13 mouse cellular contexts compared by ENCODE assay signal in genomic region chr6:148556484-148556871, GRCm38 (mm10).
A peak's percentile ranks its signal among the peaks of the same experiment; 100 is the strongest.
DNase-seq lines count a peak whose midpoint lies in the region; ATAC-seq and TF ChIP-seq lines count a peak whose summit lies in the region.
"Had no signal": no experiment of that assay in that cellular context is flagged by ENCODE, and none has a peak within 500 bp of the region (broad histone marks: within the 10 kb centered on the region; RNA-seq: fewer than 3 reads in every experiment).

No protein-coding gene starts in this region.

- no peak for DNase-seq in intestine, embryonic 14.5 days (ENCODE audit: low spot score)
- no peak for DNase-seq in midbrain, embryonic 14.5 days
- no peak for DNase-seq in midbrain, embryonic 11.5 days (ENCODE audit: low spot score, missing footprints)
- DNase-seq: adrenal gland, postnatal 25 days; embryo, embryonic 11 days; lung, postnatal 14 days; retina, postnatal 1 day; thymus, postnatal 4 days had no signal

- H3K4me1 ChIP-seq in intestine, embryonic 14.5 days (replicated peaks; ENCODE audit: control insufficient read depth, insufficient read depth, low read length), result peaks cover 9% of the 10 kb centered on the region
- no peaks in the 10 kb centered on the region for H3K4me1 ChIP-seq in intestine, postnatal 0 days (replicated peaks; ENCODE audit: control insufficient read depth, insufficient read depth, low read length)
- H3K4me1 ChIP-seq in midbrain, embryonic 14.5 days (ENCODE audit: control insufficient read depth, insufficient read depth, low read length), result no peaks in the 10 kb centered on the region
- no peaks in the 10 kb centered on the region for H3K4me1 ChIP-seq in midbrain, embryonic 11.5 days (ENCODE audit: control insufficient read depth, insufficient read depth, low read length)
- H3K4me1 ChIP-seq in heart, embryonic 14.5 days (ENCODE audit: control insufficient read depth in 2 of 2, insufficient read depth in 2 of 2, low read length in 2 of 2), result peaks cover 5 to 25% of the 10 kb centered on the region in 2 experiments
- peaks cover 18% of the 10 kb centered on the region for H3K4me1 ChIP-seq in stomach, embryonic 16.5 days (ENCODE audit: control insufficient read depth, insufficient read depth, low read length)

- H3K4me2 ChIP-seq in intestine, embryonic 14.5 days (ENCODE audit: low read length), result no peak overlapping the region
- H3K4me2 ChIP-seq in intestine, postnatal 0 days (replicated peaks; ENCODE audit: low read depth), result no peak overlapping the region
- H3K4me2 ChIP-seq in midbrain, embryonic 14.5 days (ENCODE audit: low read length), result no peak overlapping the region
- H3K4me2 ChIP-seq in midbrain, embryonic 11.5 days, result no peak overlapping the region
- H3K4me2 ChIP-seq in heart, embryonic 14.5 days (ENCODE audit: low read length), result peak overlapping the region; percentile 38
- no peak overlapping the region for H3K4me2 ChIP-seq in stomach, embryonic 16.5 days (ENCODE audit: low read depth, low read length)
- H3K4me2 ChIP-seq: limb, embryonic 12.5 days had no signal

- ATAC-seq in intestine, embryonic 14.5 days (replicated peaks; ENCODE audit: low FRiP score, low TSS enrichment, low read depth), result no peak
- ATAC-seq in intestine, postnatal 0 days, result no peak
- ATAC-seq in midbrain, embryonic 14.5 days (ENCODE audit: low FRiP score, low TSS enrichment), result no peak
- ATAC-seq in midbrain, embryonic 11.5 days (ENCODE audit: low FRiP score), result no peak
- ATAC-seq in heart, embryonic 14.5 days (ENCODE audit: insufficient number of reproducible peaks, insufficient read depth, low FRiP score, low read depth), result peak; percentile 47; the same call in 1 of the 2 replicates
- ATAC-seq in stomach, embryonic 16.5 days (ENCODE audit: insufficient read depth, low FRiP score), result 0 out of 2 replicates have a peak, but pooled peaks have one; percentile 27
- ATAC-seq in megakaryocyte progenitor cell, adult 5-6 weeks (replicated peaks; ENCODE audit: poor library complexity), result no peak

- 46% methylated on average over 2 of the region's 2 CpGs for WGBS in intestine, embryonic 14.5 days
- WGBS in intestine, postnatal 0 days, result 58% methylated on average over 2 of the region's 2 CpGs
- WGBS in midbrain, embryonic 14.5 days, result 90% methylated on average over 2 of the region's 2 CpGs
- WGBS in midbrain, embryonic 11.5 days, result 94% methylated on average over 2 of the region's 2 CpGs
- 32% methylated on average over 2 of the region's 2 CpGs for WGBS in heart, embryonic 14.5 days
- WGBS in stomach, embryonic 16.5 days, result 56% methylated on average over 2 of the region's 2 CpGs

- H3K27ac ChIP-seq in intestine, embryonic 14.5 days (ENCODE audit: low read depth), result peak overlapping the region; percentile 75
- no peak overlapping the region for H3K27ac ChIP-seq in intestine, postnatal 0 days (ENCODE audit: low read depth, low read length)
- peak overlapping the region; percentile 45; the same call in 1 of the 2 replicates for H3K27ac ChIP-seq in midbrain, embryonic 14.5 days (replicated peaks; ENCODE audit: low read depth, low read length)
- H3K27ac ChIP-seq in midbrain, embryonic 11.5 days (ENCODE audit: low read depth, low read length), result no peak overlapping the region
- H3K27ac ChIP-seq in heart, embryonic 14.5 days (replicated peaks in 1 of 2; ENCODE audit: control insufficient read depth in 1 of 2, insufficient read depth in 1 of 2, low read depth in 2 of 2, low read length in 2 of 2), result peak overlapping the region; percentile 86 to 88
- peak overlapping the region; percentile 74 for H3K27ac ChIP-seq in stomach, embryonic 16.5 days (ENCODE audit: low read length)
- H3K27ac ChIP-seq: limb, embryonic 12.5 days had no signal

- H3K36me3 ChIP-seq in intestine, embryonic 14.5 days (ENCODE audit: control insufficient read depth, insufficient read depth, low read length), result no peaks in the 10 kb centered on the region
- H3K36me3 ChIP-seq in intestine, postnatal 0 days (ENCODE audit: control insufficient read depth, insufficient read depth), result no peaks in the 10 kb centered on the region
- no peaks in the 10 kb centered on the region for H3K36me3 ChIP-seq in midbrain, embryonic 14.5 days (ENCODE audit: control insufficient read depth, insufficient read depth, low read length)
- H3K36me3 ChIP-seq in midbrain, embryonic 11.5 days (ENCODE audit: control insufficient read depth, insufficient read depth, low read length), result no peaks in the 10 kb centered on the region
- H3K36me3 ChIP-seq in heart, embryonic 14.5 days (ENCODE audit: control insufficient read depth, insufficient read depth, low read length), result no peaks in the 10 kb centered on the region
- H3K36me3 ChIP-seq in stomach, embryonic 16.5 days (ENCODE audit: control insufficient read depth, insufficient read depth, low read length), result no peaks in the 10 kb centered on the region
- H3K36me3 ChIP-seq: limb, embryonic 12.5 days had no signal

- H3K9ac ChIP-seq in intestine, embryonic 14.5 days (ENCODE audit: low read length), result no peak overlapping the region
- H3K9ac ChIP-seq in intestine, postnatal 0 days (ENCODE audit: low read depth, low read length), result no peak overlapping the region
- H3K9ac ChIP-seq in midbrain, embryonic 14.5 days (replicated peaks; ENCODE audit: low read length), result no peak overlapping the region
- H3K9ac ChIP-seq in midbrain, embryonic 11.5 days (ENCODE audit: low read length), result no peak overlapping the region
- peak overlapping the region; percentile 45; the same call in 1 of the 2 replicates for H3K9ac ChIP-seq in heart, embryonic 14.5 days (ENCODE audit: low read length)
- no peak overlapping the region for H3K9ac ChIP-seq in stomach, embryonic 16.5 days (ENCODE audit: low read length)
- H3K9ac ChIP-seq: limb, embryonic 12.5 days had no signal

- no peaks in the 10 kb centered on the region for H3K27me3 ChIP-seq in intestine, embryonic 14.5 days (replicated peaks; ENCODE audit: control insufficient read depth, insufficient read depth, low read length)
- H3K27me3 ChIP-seq in intestine, postnatal 0 days (replicated peaks; ENCODE audit: control insufficient read depth, insufficient read depth, low read length), result no peaks in the 10 kb centered on the region
- H3K27me3 ChIP-seq in midbrain, embryonic 14.5 days (ENCODE audit: control insufficient read depth, insufficient read depth, low read length), result no peaks in the 10 kb centered on the region
- H3K27me3 ChIP-seq in midbrain, embryonic 11.5 days (ENCODE audit: control insufficient read depth, insufficient read depth, low read length), result no peaks in the 10 kb centered on the region
- H3K27me3 ChIP-seq in heart, embryonic 14.5 days (ENCODE audit: control insufficient read depth, insufficient read depth, low read length), result no peaks in the 10 kb centered on the region
- H3K27me3 ChIP-seq in stomach, embryonic 16.5 days (ENCODE audit: control insufficient read depth, insufficient read depth, low read length), result no peaks in the 10 kb centered on the region
- H3K27me3 ChIP-seq: limb, embryonic 12.5 days had no signal

- TF ChIP-seq CTCF in intestine, postnatal 0 days (IDR thresholded peaks at IDR 0.05; ENCODE audit: low read depth), result no peak

- H3K9me3 ChIP-seq in intestine, embryonic 14.5 days (ENCODE audit: control insufficient read depth, low read length), result no peaks in the 10 kb centered on the region
- H3K9me3 ChIP-seq in intestine, postnatal 0 days (ENCODE audit: control insufficient read depth), result no peaks in the 10 kb centered on the region
- H3K9me3 ChIP-seq in midbrain, embryonic 14.5 days (ENCODE audit: control insufficient read depth, low read length), result no peaks in the 10 kb centered on the region
- H3K9me3 ChIP-seq in midbrain, embryonic 11.5 days (ENCODE audit: control insufficient read depth, low read length), result no peaks in the 10 kb centered on the region
- H3K9me3 ChIP-seq in heart, embryonic 14.5 days (ENCODE audit: control insufficient read depth, low read length), result no peaks in the 10 kb centered on the region
- H3K9me3 ChIP-seq in stomach, embryonic 16.5 days (replicated peaks; ENCODE audit: control insufficient read depth, low read length), result no peaks in the 10 kb centered on the region
- H3K9me3 ChIP-seq: limb, embryonic 12.5 days had no signal

- no peak overlapping the region for H3K4me3 ChIP-seq in intestine, embryonic 14.5 days (ENCODE audit: low read depth, low read length)
- H3K4me3 ChIP-seq in intestine, postnatal 0 days (ENCODE audit: low read depth, low read length), result no peak overlapping the region
- no peak overlapping the region for H3K4me3 ChIP-seq in midbrain, embryonic 14.5 days (replicated peaks; ENCODE audit: low read depth, low read length)
- no peak overlapping the region for H3K4me3 ChIP-seq in midbrain, embryonic 11.5 days (ENCODE audit: low read depth, low read length)
- no peak overlapping the region for H3K4me3 ChIP-seq in heart, embryonic 14.5 days (ENCODE audit: control insufficient read depth in 1 of 2, insufficient read depth in 1 of 2, low read depth in 1 of 2, low read length in 2 of 2)
- no peak overlapping the region for H3K4me3 ChIP-seq in stomach, embryonic 16.5 days (replicated peaks; ENCODE audit: low read length)
- H3K4me3 ChIP-seq: limb, embryonic 12.5 days had no signal

Comparison
In these comparisons a context has a peak if more than half of its experiments do, and no peak if none do; other contexts are left out.
1. H3K27ac ChIP-seq: peak in intestine, embryonic 14.5 days (single experiment), midbrain, embryonic 14.5 days (single experiment), heart, embryonic 14.5 days (2 of 2) and stomach, embryonic 16.5 days (single experiment); none in intestine, postnatal 0 days (single experiment) and midbrain, embryonic 11.5 days (single experiment).
2. ATAC-seq: peak in heart, embryonic 14.5 days (single experiment) and stomach, embryonic 16.5 days (single experiment); none in intestine, embryonic 14.5 days (single experiment), intestine, postnatal 0 days (single experiment), midbrain, embryonic 14.5 days (single experiment), midbrain, embryonic 11.5 days (single experiment) and megakaryocyte progenitor cell, adult 5-6 weeks (single experiment).